Mouse (Mus musculus): ENCODE measurements at regions not wholly inside any gene's neighbourhood (a gene's known extent, or its start where the extent isn't known, plus 50 kb on each side); places are given as distances from the start of the nearest gene placed in this dataset.

- 29% methylated on average over 9 of the region's 9 CpGs for WGBS
- no peaks in the 10 kb centered on the region for H3K27me3 ChIP-seq (ENCODE audit: control insufficient read depth, insufficient read depth, low read length)
Measured at GRCm38 (mm10) chr19:6629911-6630612, 87.2 kb upstream of the Slc22a12 start.

GRCm38 (mm10) chr19:6625574-6625973 is 82.7 kb upstream of the Slc22a12 start:
- H3K4me3 ChIP-seq (ENCODE audit: low read depth, low read length), result no peak overlapping the region
- 48% methylated on average over 3 of the region's 3 CpGs for WGBS
- peaks cover 7% of the 10 kb centered on the region; the same call in 1 of the 2 replicates for H3K4me1 ChIP-seq (ENCODE audit: control insufficient read depth, insufficient read depth, insufficient read length, low read length)
- TF ChIP-seq CTCF (IDR thresholded peaks at IDR 0.05; ENCODE audit: extremely low read depth, insufficient read length, insufficient replicate concordance, low read depth, low read length), result no peak
- no peaks in the 10 kb centered on the region for H3K27me3 ChIP-seq (ENCODE audit: control insufficient read depth, insufficient read depth, low read length)
- H3K36me3 ChIP-seq (ENCODE audit: control insufficient read depth, insufficient read depth, low read length), result no peaks in the 10 kb centered on the region
- H3K27ac ChIP-seq (ENCODE audit: insufficient read depth, low read depth, low read length), result no peak overlapping the region

More at GRCm38 (mm10) chr19:6629911-6630612, 87.2 kb upstream of the Slc22a12 start:
- TF ChIP-seq POLR2A (IDR thresholded peaks at IDR 0.05; ENCODE audit: low read depth, low read length) (no peak), CTCF (IDR thresholded peaks at IDR 0.05; ENCODE audit: extremely low read depth, insufficient read length, insufficient replicate concordance, low read depth, low read length) (no peak)
- peak overlapping the region; percentile 29; the same call in 1 of the 2 replicates for H3K4me3 ChIP-seq (ENCODE audit: low read depth, low read length)
- H3K27ac ChIP-seq (ENCODE audit: insufficient read depth, low read depth, low read length), result peak overlapping the region; percentile 95
- H3K4me1 ChIP-seq (ENCODE audit: control insufficient read depth, insufficient read depth, insufficient read length, low read length), result peaks cover 23% of the 10 kb centered on the region
- no peaks in the 10 kb centered on the region for H3K36me3 ChIP-seq (ENCODE audit: control insufficient read depth, insufficient read depth, low read length)

GRCm38 (mm10) chr19:6621023-6621422 is 78.2 kb upstream of the Slc22a12 start:
- Histone ChIP-seq H3K27me3 (ENCODE audit: control insufficient read depth, insufficient read depth, low read length) (no peaks in the 10 kb centered on the region), H3K4me3 (ENCODE audit: low read depth, low read length) (no peak overlapping the region), H3K36me3 (ENCODE audit: control insufficient read depth, insufficient read depth, low read length) (no peaks in the 10 kb centered on the region), H3K27ac (ENCODE audit: insufficient read depth, low read depth, low read length) (no peak overlapping the region), H3K4me1 (ENCODE audit: control insufficient read depth, insufficient read depth, insufficient read length, low read length) (0 out of 2 replicates have a peak, but pooled peaks cover 2% of the 10 kb centered on the region)
- WGBS, result 86% methylated on average over 6 of the region's 6 CpGs
- TF ChIP-seq POLR2A (IDR thresholded peaks at IDR 0.05; ENCODE audit: low read depth, low read length) (no peak), CTCF (IDR thresholded peaks at IDR 0.05; ENCODE audit: extremely low read depth, insufficient read length, insufficient replicate concordance, low read depth, low read length) (no peak)

- 56% methylated on average over 6 of the region's 6 CpGs for WGBS
- no peak overlapping the region for H3K27ac ChIP-seq (ENCODE audit: insufficient read depth, low read depth, low read length)
Measured at GRCm38 (mm10) chr19:6619546-6619945, 76.7 kb upstream of the Slc22a12 start.

GRCm38 (mm10) chr19:6616659-6617058 is 73.8 kb upstream of the Slc22a12 start:
- no peak overlapping the region for H3K27ac ChIP-seq (ENCODE audit: insufficient read depth, low read depth, low read length)
- no peaks in the 10 kb centered on the region for H3K36me3 ChIP-seq (ENCODE audit: control insufficient read depth, insufficient read depth, low read length)
- H3K27me3 ChIP-seq (ENCODE audit: control insufficient read depth, insufficient read depth, low read length), result no peaks in the 10 kb centered on the region
- no peak for TF ChIP-seq POLR2A (IDR thresholded peaks at IDR 0.05; ENCODE audit: low read depth, low read length)
- no peak for TF ChIP-seq CTCF (IDR thresholded peaks at IDR 0.05; ENCODE audit: extremely low read depth, insufficient read length, insufficient replicate concordance, low read depth, low read length)
- H3K4me3 ChIP-seq (ENCODE audit: low read depth, low read length), result no peak overlapping the region
- no peaks in the 10 kb centered on the region for H3K4me1 ChIP-seq (ENCODE audit: control insufficient read depth, insufficient read depth, insufficient read length, low read length)
- 80% methylated on average over 5 of the region's 5 CpGs for WGBS

More at GRCm38 (mm10) chr19:6619546-6619945, 76.7 kb upstream of the Slc22a12 start:
- Histone ChIP-seq H3K27me3 (ENCODE audit: control insufficient read depth, insufficient read depth, low read length) (no peaks in the 10 kb centered on the region), H3K36me3 (ENCODE audit: control insufficient read depth, insufficient read depth, low read length) (no peaks in the 10 kb centered on the region), H3K4me3 (ENCODE audit: low read depth, low read length) (no peak overlapping the region), H3K4me1 (ENCODE audit: control insufficient read depth, insufficient read depth, insufficient read length, low read length) (no peaks in the 10 kb centered on the region)
- no peak for TF ChIP-seq CTCF (IDR thresholded peaks at IDR 0.05; ENCODE audit: extremely low read depth, insufficient read length, insufficient replicate concordance, low read depth, low read length)
- TF ChIP-seq POLR2A (IDR thresholded peaks at IDR 0.05; ENCODE audit: low read depth, low read length), result no peak

GRCm38 (mm10) chr19:6612441-6612840 is 69.6 kb upstream of the Slc22a12 start:
- H3K4me1 ChIP-seq (ENCODE audit: control insufficient read depth, insufficient read depth, insufficient read length, low read length), result no peaks in the 10 kb centered on the region
- no peak overlapping the region for H3K4me3 ChIP-seq (ENCODE audit: low read depth, low read length)
- H3K27me3 ChIP-seq (ENCODE audit: control insufficient read depth, insufficient read depth, low read length), result peaks cover 2% of the 10 kb centered on the region; the same call in 1 of the 2 replicates
- no peaks in the 10 kb centered on the region for H3K36me3 ChIP-seq (ENCODE audit: control insufficient read depth, insufficient read depth, low read length)
- no peak overlapping the region for H3K27ac ChIP-seq (ENCODE audit: insufficient read depth, low read depth, low read length)
- WGBS, result 73% methylated on average over 7 of the region's 7 CpGs
- TF ChIP-seq CTCF (IDR thresholded peaks at IDR 0.05; ENCODE audit: extremely low read depth, insufficient read length, insufficient replicate concordance, low read depth, low read length) (no peak), POLR2A (IDR thresholded peaks at IDR 0.05; ENCODE audit: low read depth, low read length) (no peak)

GRCm38 (mm10) chr19:6611921-6612320 is 69.1 kb upstream of the Slc22a12 start:
- Histone ChIP-seq H3K36me3 (ENCODE audit: control insufficient read depth, insufficient read depth, low read length) (no peaks in the 10 kb centered on the region), H3K4me1 (ENCODE audit: control insufficient read depth, insufficient read depth, insufficient read length, low read length) (no peaks in the 10 kb centered on the region), H3K27ac (ENCODE audit: insufficient read depth, low read depth, low read length) (no peak overlapping the region), H3K27me3 (ENCODE audit: control insufficient read depth, insufficient read depth, low read length) (peaks cover 2% of the 10 kb centered on the region; the same call in 1 of the 2 replicates), H3K4me3 (ENCODE audit: low read depth, low read length) (no peak overlapping the region)
- WGBS, result 65% methylated on average over 5 of the region's 5 CpGs
- TF ChIP-seq POLR2A (IDR thresholded peaks at IDR 0.05; ENCODE audit: low read depth, low read length), result no peak
- TF ChIP-seq CTCF (IDR thresholded peaks at IDR 0.05; ENCODE audit: extremely low read depth, insufficient read length, insufficient replicate concordance, low read depth, low read length), result no peak
